Mouse (Mus musculus): ENCODE measurements around the gene Gm3238. TPM values are rescaled to one million over a fixed set of nuclear protein-coding genes. Genes with fewer than 3 reads are reported as not detected.
"Not testable (repeated sequence)": the region's sequence is repeated elsewhere in the genome, so short reads cannot be mapped to it uniquely, and the experiment has no call there.

Gm3238 gene
- total and polyA plus RNA-seq, 2 experiments from 2014 or later, result not detected

- not testable (repeated sequence) for H3K4me3 ChIP-seq (ENCODE audit: low read depth, low read length); H3K27ac ChIP-seq (ENCODE audit: low read depth, low read length); ATAC-seq (ENCODE audit: low FRiP score); H3K4me1 ChIP-seq (ENCODE audit: insufficient read depth, low read length); H3K9ac ChIP-seq (replicated peaks; ENCODE audit: low read length, poor library complexity, severe bottlenecking); DNase-seq (ENCODE audit: low spot score); H3K9me3 ChIP-seq (ENCODE audit: low read length); H3K36me3 ChIP-seq (ENCODE audit: insufficient read depth, low read length); H3K27me3 ChIP-seq (ENCODE audit: insufficient read depth, low read length); H3K4me2 ChIP-seq (ENCODE audit: low read depth, low read length, poor library complexity, severe bottlenecking)
- 60% methylated on average over 3 of the region's 3 CpGs for WGBS
- TF ChIP-seq CTCF (IDR thresholded peaks at IDR 0.05), result 0 out of 2 replicates have a peak, but pooled peaks have one; percentile 9
These were observed 18.8 kb downstream of the Gm3238 start for GRCm38 (mm10) chr10:77752312-77752711.

DNA sequence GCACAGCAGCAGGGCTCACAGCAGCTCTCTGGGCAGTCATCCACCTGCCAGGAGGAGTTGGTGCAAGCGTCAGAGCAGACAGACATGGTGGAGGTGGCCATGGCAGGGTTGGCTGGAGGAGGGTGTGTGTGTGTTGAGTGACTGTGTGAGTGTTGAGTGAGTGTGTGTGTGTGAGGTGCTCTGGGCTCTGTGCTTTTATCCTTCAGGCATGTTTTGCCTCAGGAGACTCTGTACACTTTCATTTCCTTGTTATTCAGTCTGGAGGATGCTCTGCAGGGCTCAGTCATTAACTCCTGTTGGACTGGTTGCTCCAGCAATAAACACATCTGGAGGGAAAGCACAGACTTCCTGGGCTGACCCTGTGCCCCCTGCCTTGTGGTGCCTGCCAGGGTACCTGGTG is 19.9 kb downstream of the Gm3238 start, which contains the start of gene Gm9736:
Gm9736 (minus strand) TSS at position 101 of the 400 bp plus-strand sequence.
- H3K4me3 ChIP-seq (ENCODE audit: low read depth, low read length); H3K4me1 ChIP-seq (ENCODE audit: insufficient read depth, low read length); DNase-seq (ENCODE audit: low spot score); ATAC-seq (ENCODE audit: low FRiP score); H3K9me3 ChIP-seq (ENCODE audit: low read length); H3K27me3 ChIP-seq (ENCODE audit: insufficient read depth, low read length); H3K36me3 ChIP-seq (ENCODE audit: insufficient read depth, low read length); H3K4me2 ChIP-seq (ENCODE audit: low read depth, low read length, poor library complexity, severe bottlenecking); H3K9ac ChIP-seq (replicated peaks; ENCODE audit: low read length, poor library complexity, severe bottlenecking); H3K27ac ChIP-seq (ENCODE audit: low read depth, low read length): not testable (repeated sequence)
- WGBS, result 44% methylated on average over 1 of the region's 1 CpGs

GRCm38 (mm10) chr10:77750686-77751085 is 20.4 kb downstream of the Gm3238 start:
- not testable (repeated sequence) for ATAC-seq (ENCODE audit: low FRiP score); H3K4me2 ChIP-seq (ENCODE audit: low read depth, low read length, poor library complexity, severe bottlenecking); DNase-seq (ENCODE audit: low spot score); H3K9me3 ChIP-seq (ENCODE audit: low read length); H3K9ac ChIP-seq (replicated peaks; ENCODE audit: low read length, poor library complexity, severe bottlenecking); H3K36me3 ChIP-seq (ENCODE audit: insufficient read depth, low read length); H3K4me1 ChIP-seq (ENCODE audit: insufficient read depth, low read length); H3K4me3 ChIP-seq (ENCODE audit: low read depth, low read length); H3K27ac ChIP-seq (ENCODE audit: low read depth, low read length); H3K27me3 ChIP-seq (ENCODE audit: insufficient read depth, low read length)
- 63% methylated on average over 1 of the region's 1 CpGs for WGBS

GRCm38 (mm10) chr10:77741924-77742688 is 29.0 kb downstream of the Gm3238 start, which contains the start of gene Gm18596:
Gm18596 (minus strand) TSS chr10:77742638.
- WGBS, result 55% methylated on average over 4 of the region's 5 CpGs
- H3K4me1 ChIP-seq (ENCODE audit: insufficient read depth, low read length); ATAC-seq (ENCODE audit: low FRiP score); H3K4me2 ChIP-seq (ENCODE audit: low read depth, low read length, poor library complexity, severe bottlenecking); H3K27ac ChIP-seq (ENCODE audit: low read depth, low read length); H3K9ac ChIP-seq (replicated peaks; ENCODE audit: low read length, poor library complexity, severe bottlenecking); H3K9me3 ChIP-seq (ENCODE audit: low read length); DNase-seq (ENCODE audit: low spot score); H3K4me3 ChIP-seq (ENCODE audit: low read depth, low read length); H3K36me3 ChIP-seq (ENCODE audit: insufficient read depth, low read length); H3K27me3 ChIP-seq (ENCODE audit: insufficient read depth, low read length): not testable (repeated sequence)

DNA sequence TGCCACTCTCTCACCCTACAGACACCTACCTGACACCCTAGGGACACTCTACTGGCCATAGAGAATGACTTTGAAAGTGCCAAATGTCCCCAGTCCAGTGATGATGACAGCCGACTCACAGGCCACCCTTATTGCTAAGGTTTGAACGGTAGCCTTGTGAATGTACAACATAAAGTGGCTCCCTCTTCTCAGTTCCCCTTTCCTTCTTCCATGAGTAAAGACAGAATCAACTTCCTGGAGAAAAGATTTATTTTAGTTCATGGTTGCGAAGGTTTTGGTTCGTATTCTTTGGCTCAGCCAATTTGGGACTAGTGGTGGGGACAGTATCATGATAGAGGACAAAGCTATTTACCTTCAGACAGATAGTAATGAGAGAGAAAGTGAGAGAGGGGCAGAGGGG is 32.2 kb downstream of the Gm3238 start:
- Histone ChIP-seq H3K27ac (ENCODE audit: low read depth, low read length) (no peak overlapping the region), H3K9me3 (ENCODE audit: low read length) (no peaks in the 10 kb centered on the region), H3K9ac (replicated peaks; ENCODE audit: low read length, poor library complexity, severe bottlenecking) (no peak overlapping the region), H3K27me3 (ENCODE audit: insufficient read depth, low read length) (no peaks in the 10 kb centered on the region), H3K4me1 (ENCODE audit: insufficient read depth, low read length) (no peaks in the 10 kb centered on the region), H3K36me3 (ENCODE audit: insufficient read depth, low read length) (no peaks in the 10 kb centered on the region), H3K4me3 (ENCODE audit: low read depth, low read length) (no peak overlapping the region), H3K4me2 (ENCODE audit: low read depth, low read length, poor library complexity, severe bottlenecking) (no peak overlapping the region)
- 93% methylated on average over 4 of the region's 4 CpGs for WGBS
- ATAC-seq (ENCODE audit: low FRiP score) (no peak), DNase-seq (ENCODE audit: low spot score) (no peak)
- no peak for TF ChIP-seq CTCF (IDR thresholded peaks at IDR 0.05)

DNA sequence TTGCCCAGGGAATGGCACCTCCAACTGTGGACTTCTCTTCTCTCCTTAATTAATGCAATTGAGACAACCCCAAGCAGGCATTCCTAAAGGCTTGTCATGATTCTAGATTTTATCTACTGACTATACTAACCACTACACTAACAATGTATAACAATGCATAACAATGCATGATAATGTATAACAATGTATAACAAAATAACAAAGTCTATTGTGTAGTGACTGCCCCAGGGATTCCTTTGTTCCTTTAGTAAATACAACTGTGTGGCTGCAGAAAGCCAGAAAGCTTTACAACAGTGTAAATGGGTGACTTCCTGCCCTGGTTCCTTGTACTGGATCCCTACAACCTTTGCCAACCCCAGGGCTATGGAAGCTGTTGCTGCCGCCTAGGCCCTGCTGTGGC is 35.2 kb downstream of the Gm3238 start:
- no peak overlapping the region for H3K4me2 ChIP-seq (ENCODE audit: low read depth, low read length, poor library complexity, severe bottlenecking)
- H3K27ac ChIP-seq (ENCODE audit: low read depth, low read length), result no peak overlapping the region
- DNase-seq (ENCODE audit: low spot score) (no peak), ATAC-seq (ENCODE audit: low FRiP score) (no peak)
- H3K27me3 ChIP-seq (ENCODE audit: insufficient read depth, low read length), result no peaks in the 10 kb centered on the region
- no peak overlapping the region for H3K4me3 ChIP-seq (ENCODE audit: low read depth, low read length)
- H3K4me1 ChIP-seq (ENCODE audit: insufficient read depth, low read length), result no peaks in the 10 kb centered on the region
- no peak overlapping the region for H3K9ac ChIP-seq (replicated peaks; ENCODE audit: low read length, poor library complexity, severe bottlenecking)
- no peaks in the 10 kb centered on the region for H3K9me3 ChIP-seq (ENCODE audit: low read length)
- no peaks in the 10 kb centered on the region for H3K36me3 ChIP-seq (ENCODE audit: insufficient read depth, low read length)
- TF ChIP-seq CTCF (IDR thresholded peaks at IDR 0.05), result no peak
- 93% methylated on average over 1 of the region's 1 CpGs for WGBS
